Mouse (Mus musculus): ENCODE data around the gene Ipo8. TPM values are rescaled to one million over a fixed set of nuclear protein-coding genes. Genes with fewer than 3 reads are reported as not detected.

The Ipo8 gene
- total and polyA plus RNA-seq, 3 experiments, result 9.9 to 23.6 (median 21.8) TPM

DNA sequence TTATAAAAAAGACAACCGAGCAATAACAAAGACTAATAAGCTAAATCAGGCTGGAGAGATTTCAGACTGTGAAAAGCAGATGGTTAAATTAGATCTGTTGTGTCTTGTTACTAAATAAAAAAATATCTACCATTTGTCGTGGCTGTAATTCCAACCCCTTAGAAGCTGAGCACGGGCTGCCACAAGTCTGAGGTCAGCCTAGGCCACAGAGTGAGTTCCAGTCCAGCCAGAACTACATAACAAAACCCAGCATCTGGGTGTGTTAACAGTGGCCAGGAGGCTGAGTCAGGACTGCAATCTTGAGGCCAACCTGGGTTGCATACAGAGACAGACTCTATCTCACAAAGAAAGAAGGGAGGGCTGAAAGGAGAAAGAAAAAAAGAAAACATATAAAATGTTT lies 59.8 kb downstream of the Ipo8 start:
- no peak overlapping the region for H3K27ac ChIP-seq
- 77% methylated on average over 3 of the region's 3 CpGs for WGBS
- no peak overlapping the region for H3K4me3 ChIP-seq
- no peak overlapping the region for H3K9ac ChIP-seq (ENCODE audit: low read depth, low read length)
- no peaks in the 10 kb centered on the region for H3K27me3 ChIP-seq (ENCODE audit: control insufficient read depth, insufficient read depth, low read length)
- intact Hi-C loops (cut with DNase I), result no loop called here
- no peak for DNase-seq
- TF ChIP-seq EP300 (IDR thresholded peaks at IDR 0.05; ENCODE audit: insufficient read depth, low read depth, low read length) (no peak), POLR2A (IDR thresholded peaks at IDR 0.05; ENCODE audit: insufficient read depth, low read depth, low read length) (no peak), CTCF (IDR thresholded peaks at IDR 0.05) (no peak)
- no peaks in the 10 kb centered on the region for H3K79me2 ChIP-seq (replicated peaks; ENCODE audit: control insufficient read depth, insufficient read depth, low read length)
- no peaks in the 10 kb centered on the region; the same call in 1 of the 2 replicates for H3K36me3 ChIP-seq (ENCODE audit: control insufficient read depth, insufficient read depth, low read length)
- H3K4me1 ChIP-seq (ENCODE audit: control insufficient read depth, insufficient read depth, low read length), result no peaks in the 10 kb centered on the region

DNA sequence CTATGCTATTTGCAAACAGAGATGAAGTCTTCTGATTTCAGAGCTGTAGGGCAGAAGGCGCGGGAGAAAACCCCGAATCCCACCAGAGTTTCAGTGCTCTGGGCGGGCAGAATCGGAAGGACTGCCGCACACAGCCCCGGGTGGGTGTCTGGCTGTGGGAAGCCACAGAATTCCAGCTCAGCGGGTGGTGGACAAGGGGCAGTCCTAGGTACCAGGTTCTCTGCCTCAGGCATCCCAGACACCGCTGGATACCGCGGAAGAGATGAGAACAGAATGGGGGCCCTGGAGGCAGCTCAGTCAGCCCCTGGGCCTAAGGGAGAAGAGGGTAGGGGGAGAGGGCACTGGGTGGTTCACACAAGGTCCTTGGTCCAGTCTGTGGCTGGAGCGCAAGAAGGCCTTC lies 62.8 kb downstream of the Ipo8 start:
- 93% methylated on average over 12 of the region's 12 CpGs for WGBS

DNA sequence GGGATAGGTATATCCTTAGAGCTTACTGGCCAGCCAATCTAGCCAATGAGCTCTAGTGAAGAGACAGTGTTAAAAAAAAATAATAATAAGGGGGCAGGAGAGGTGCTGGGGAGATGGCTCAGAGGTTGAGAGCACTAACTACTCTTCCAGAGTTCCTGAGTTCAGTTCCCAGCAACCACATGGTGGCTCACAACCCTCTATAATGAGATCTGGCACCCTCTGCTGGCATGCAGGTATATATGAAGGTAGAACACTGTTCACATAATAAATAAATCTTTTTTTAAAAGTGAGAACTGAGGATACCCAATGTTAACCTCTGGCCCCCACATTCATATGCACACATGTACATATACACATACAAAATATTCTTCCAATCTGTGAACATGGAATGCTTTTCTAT lies 64.0 kb downstream of the Ipo8 start:
- H3K79me2 ChIP-seq (replicated peaks; ENCODE audit: control insufficient read depth, insufficient read depth, low read length), result no peaks in the 10 kb centered on the region
- DNase-seq, result no peak
- H3K27ac ChIP-seq, result no peak overlapping the region
- no peak overlapping the region for H3K4me3 ChIP-seq
- TF ChIP-seq POLR2A (IDR thresholded peaks at IDR 0.05; ENCODE audit: insufficient read depth, low read depth, low read length) (no peak), CTCF (IDR thresholded peaks at IDR 0.05) (0 out of 2 replicates have a peak, but pooled peaks have one; percentile 6)
- intact Hi-C loops (cut with DNase I), result no loop called here
- H3K4me1 ChIP-seq (ENCODE audit: control insufficient read depth, insufficient read depth, low read length), result no peaks in the 10 kb centered on the region
- no peak overlapping the region for H3K9ac ChIP-seq (ENCODE audit: low read depth, low read length)
- no peaks in the 10 kb centered on the region for H3K27me3 ChIP-seq (ENCODE audit: control insufficient read depth, insufficient read depth, low read length)
- no peaks in the 10 kb centered on the region; the same call in 1 of the 2 replicates for H3K36me3 ChIP-seq (ENCODE audit: control insufficient read depth, insufficient read depth, low read length)

More for the DNA sequence above, 62.8 kb downstream of the Ipo8 start:
- no peaks in the 10 kb centered on the region for H3K27me3 ChIP-seq (ENCODE audit: control insufficient read depth, insufficient read depth, low read length)
- TF ChIP-seq CTCF (IDR thresholded peaks at IDR 0.05) (no peak), EP300 (IDR thresholded peaks at IDR 0.05; ENCODE audit: insufficient read depth, low read depth, low read length) (no peak)
- intact Hi-C loops (cut with DNase I), result no loop called here
- DNase-seq, result no peak
- H3K4me3 ChIP-seq, result no peak overlapping the region
- H3K79me2 ChIP-seq (replicated peaks; ENCODE audit: control insufficient read depth, insufficient read depth, low read length), result no peaks in the 10 kb centered on the region
- no peaks in the 10 kb centered on the region for H3K4me1 ChIP-seq (ENCODE audit: control insufficient read depth, insufficient read depth, low read length)
- H3K27ac ChIP-seq, result no peak overlapping the region
- H3K36me3 ChIP-seq (ENCODE audit: control insufficient read depth, insufficient read depth, low read length), result no peaks in the 10 kb centered on the region; the same call in 1 of the 2 replicates
- no peak overlapping the region for H3K9ac ChIP-seq (ENCODE audit: low read depth, low read length)

DNA sequence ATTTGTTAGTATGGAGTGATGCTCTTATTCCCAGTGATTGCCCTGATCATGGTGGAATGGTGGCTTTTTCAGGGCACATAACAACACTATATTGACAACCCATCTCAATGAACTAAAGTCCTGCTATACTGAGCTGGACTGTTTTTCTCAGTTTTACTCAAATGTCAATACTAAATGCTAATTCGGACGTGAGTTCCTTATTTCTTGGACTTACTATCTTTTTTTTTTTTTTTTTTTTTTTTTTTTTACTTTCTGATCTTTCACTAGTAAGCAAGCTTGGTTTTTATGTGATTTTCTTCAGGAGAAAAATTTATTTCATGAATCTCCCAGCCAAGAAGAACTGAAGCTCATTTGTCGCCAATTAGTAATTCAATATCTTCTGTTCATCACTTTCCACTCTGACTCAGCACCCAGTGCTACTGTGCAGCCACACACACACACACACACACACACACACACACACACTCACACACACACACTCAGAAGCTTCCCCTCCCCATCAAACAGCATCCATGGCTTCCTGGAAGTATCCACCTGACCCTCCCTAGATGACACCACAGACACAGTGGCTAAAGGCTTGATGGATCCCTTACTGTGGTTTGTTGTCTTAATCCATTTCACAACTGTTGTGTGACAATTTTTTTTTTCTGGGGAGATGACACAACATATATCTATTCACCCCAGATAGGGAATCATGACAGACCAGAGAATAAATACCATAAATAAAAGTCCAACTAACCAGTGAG lies 69.1 kb downstream of the Ipo8 start:
- no peak for DNase-seq
- H3K27ac ChIP-seq, result no peak overlapping the region
- no peaks in the 10 kb centered on the region for H3K36me3 ChIP-seq (ENCODE audit: control insufficient read depth, insufficient read depth, low read length)
- H3K4me1 ChIP-seq (ENCODE audit: control insufficient read depth, insufficient read depth, low read length), result no peaks in the 10 kb centered on the region
- intact Hi-C loops (cut with DNase I), result no loop called here
- TF ChIP-seq POLR2A (IDR thresholded peaks at IDR 0.05; ENCODE audit: insufficient read depth, low read depth, low read length), result no peak
- no peak for TF ChIP-seq EP300 (IDR thresholded peaks at IDR 0.05; ENCODE audit: insufficient read depth, low read depth, low read length)
- no peak for TF ChIP-seq CTCF (IDR thresholded peaks at IDR 0.05)
- H3K9ac ChIP-seq (ENCODE audit: low read depth, low read length), result no peak overlapping the region
- H3K4me3 ChIP-seq, result no peak overlapping the region
- no peaks in the 10 kb centered on the region for H3K79me2 ChIP-seq (replicated peaks; ENCODE audit: control insufficient read depth, insufficient read depth, low read length)
- 90% methylated on average over 3 of the region's 3 CpGs for WGBS
- H3K27me3 ChIP-seq (ENCODE audit: control insufficient read depth, insufficient read depth, low read length), result no peaks in the 10 kb centered on the region

DNA sequence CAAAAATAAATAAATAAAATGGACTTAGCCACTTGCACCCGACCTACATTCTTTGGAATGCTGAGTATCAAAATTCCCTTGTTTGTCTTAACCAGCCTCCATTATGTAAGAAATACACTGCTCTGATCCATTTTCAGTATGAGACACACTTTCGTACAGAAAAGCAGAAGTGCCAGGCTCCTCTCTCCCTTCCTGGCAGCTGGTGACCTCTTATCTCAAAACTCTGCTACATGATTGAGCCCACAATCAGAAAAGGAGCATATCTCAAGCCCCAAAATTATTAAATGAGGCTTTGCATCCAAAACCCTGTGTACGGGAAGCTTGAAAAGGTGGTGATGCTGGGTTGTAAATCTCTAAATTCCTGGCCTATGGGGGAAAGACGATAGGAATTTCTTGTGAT lies 69.8 kb downstream of the Ipo8 start:
- no peaks in the 10 kb centered on the region for H3K4me1 ChIP-seq (ENCODE audit: control insufficient read depth, insufficient read depth, low read length)
- TF ChIP-seq EP300 (IDR thresholded peaks at IDR 0.05; ENCODE audit: insufficient read depth, low read depth, low read length) (no peak), CTCF (IDR thresholded peaks at IDR 0.05) (no peak), POLR2A (IDR thresholded peaks at IDR 0.05; ENCODE audit: insufficient read depth, low read depth, low read length) (no peak)
- DNase-seq, result no peak
- no peak overlapping the region for H3K9ac ChIP-seq (ENCODE audit: low read depth, low read length)
- H3K36me3 ChIP-seq (ENCODE audit: control insufficient read depth, insufficient read depth, low read length), result no peaks in the 10 kb centered on the region
- no peak overlapping the region for H3K4me3 ChIP-seq
- H3K27me3 ChIP-seq (ENCODE audit: control insufficient read depth, insufficient read depth, low read length), result no peaks in the 10 kb centered on the region
- H3K79me2 ChIP-seq (replicated peaks; ENCODE audit: control insufficient read depth, insufficient read depth, low read length), result no peaks in the 10 kb centered on the region
- no peak overlapping the region for H3K27ac ChIP-seq
- intact Hi-C loops (cut with DNase I), result no loop called here
- WGBS, result 71% methylated on average over 4 of the region's 4 CpGs

DNA sequence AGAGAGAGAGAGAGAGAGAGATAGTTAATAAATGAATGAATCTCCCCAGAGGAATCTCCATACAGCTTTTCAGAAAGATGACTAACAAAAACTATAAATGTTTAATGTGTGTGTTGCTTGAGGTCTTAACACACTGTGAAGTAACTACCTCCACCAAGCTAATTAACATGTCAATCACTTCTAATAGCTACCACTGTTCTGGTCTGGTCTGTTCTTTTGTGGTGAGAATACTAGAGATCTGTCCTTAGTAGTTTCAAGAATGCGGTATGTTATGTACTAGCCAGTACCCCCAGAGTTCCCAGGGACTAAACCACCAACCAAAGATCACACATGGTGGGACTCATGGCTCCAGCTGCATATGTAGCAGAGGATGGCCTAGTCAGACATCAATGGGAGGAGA lies 74.7 kb downstream of the Ipo8 start:
- Histone ChIP-seq H3K4me1 (ENCODE audit: control insufficient read depth, insufficient read depth, low read length) (no peaks in the 10 kb centered on the region), H3K36me3 (ENCODE audit: control insufficient read depth, insufficient read depth, low read length) (no peaks in the 10 kb centered on the region), H3K9ac (ENCODE audit: low read depth, low read length) (no peak overlapping the region), H3K27ac (no peak overlapping the region), H3K4me3 (no peak overlapping the region), H3K79me2 (replicated peaks; ENCODE audit: control insufficient read depth, insufficient read depth, low read length) (no peaks in the 10 kb centered on the region), H3K27me3 (ENCODE audit: control insufficient read depth, insufficient read depth, low read length) (no peaks in the 10 kb centered on the region)
- TF ChIP-seq POLR2A (IDR thresholded peaks at IDR 0.05; ENCODE audit: insufficient read depth, low read depth, low read length) (no peak), EP300 (IDR thresholded peaks at IDR 0.05; ENCODE audit: insufficient read depth, low read depth, low read length) (no peak), CTCF (IDR thresholded peaks at IDR 0.05) (no peak)
- 92% methylated on average over 1 of the region's 1 CpGs for WGBS
- intact Hi-C loops (cut with DNase I), result loop anchor here (10.0 kb wide), 1 partner anchor 512 kb away; no protein-coding TSS in a partner anchor
- DNase-seq, result no peak
